16 mouse cellular contexts compared by ENCODE assay signal in genomic region chr12:77715979-77716378, GRCm38 (mm10).
A peak's percentile ranks its signal among the peaks of the same experiment; 100 is the strongest.
DNase-seq lines count a peak whose midpoint lies in the region; ATAC-seq lines count a peak whose summit lies in the region.
"Had no signal": no experiment of that assay in that cellular context is flagged by ENCODE, and none has a peak within 500 bp of the region (broad histone marks: within the 10 kb centered on the region; RNA-seq: fewer than 3 reads in every experiment).

No protein-coding gene starts in this region.

- no peaks in the 10 kb centered on the region for H3K27me3 ChIP-seq in hindbrain, embryonic 10.5 days (ENCODE audit: insufficient read depth, poor library complexity, severe bottlenecking)
- H3K27me3 ChIP-seq in midbrain, embryonic 13.5 days, result no peaks in the 10 kb centered on the region
- H3K27me3 ChIP-seq: embryonic facial prominence, embryonic 13.5 days had no signal

- peaks cover 20% of the 10 kb centered on the region for H3K4me1 ChIP-seq in hindbrain, embryonic 10.5 days (replicated peaks)
- peaks cover 18% of the 10 kb centered on the region for H3K4me1 ChIP-seq in midbrain, embryonic 13.5 days (replicated peaks)
- H3K4me1 ChIP-seq: embryonic facial prominence, embryonic 13.5 days; heart, embryonic 10.5 days had no signal

- H3K27ac ChIP-seq in hindbrain, embryonic 10.5 days, result no peak overlapping the region
- peak overlapping the region; percentile 68 for H3K27ac ChIP-seq in midbrain, embryonic 13.5 days
- H3K27ac ChIP-seq: embryonic facial prominence, embryonic 13.5 days; gastrocnemius, adult 2 months; heart, embryonic 10.5 days had no signal

- ATAC-seq in midbrain, embryonic 13.5 days, result peak; percentile 95

- H3K9me3 ChIP-seq in hindbrain, embryonic 10.5 days, result no peaks in the 10 kb centered on the region
- no peaks in the 10 kb centered on the region for H3K9me3 ChIP-seq in midbrain, embryonic 13.5 days
- H3K9me3 ChIP-seq: embryonic facial prominence, embryonic 13.5 days; heart, embryonic 10.5 days had no signal

- intact Hi-C loops in heart, postnatal 10 days (cut with DNase I), result no loop called here

- H3K4me3 ChIP-seq in hindbrain, embryonic 10.5 days, result no peak overlapping the region
- no peak overlapping the region for H3K4me3 ChIP-seq in midbrain, embryonic 13.5 days (replicated peaks)
- H3K4me3 ChIP-seq: embryonic facial prominence, embryonic 13.5 days; gastrocnemius, adult 2 months; heart, embryonic 10.5 days had no signal

- H3K36me3 ChIP-seq in hindbrain, embryonic 10.5 days, result no peaks in the 10 kb centered on the region
- no peaks in the 10 kb centered on the region for H3K36me3 ChIP-seq in midbrain, embryonic 13.5 days
- H3K36me3 ChIP-seq: embryonic facial prominence, embryonic 13.5 days; heart, embryonic 10.5 days had no signal

- H3K9ac ChIP-seq in midbrain, embryonic 13.5 days (replicated peaks), result no peak overlapping the region
- H3K9ac ChIP-seq: embryonic facial prominence, embryonic 13.5 days; lung, embryonic 14.5 days had no signal

- 6% methylated on average over 2 of the region's 2 CpGs for WGBS in hindbrain, embryonic 10.5 days
- 6% methylated on average over 2 of the region's 2 CpGs for WGBS in midbrain, embryonic 13.5 days

- H3K4me2 ChIP-seq in midbrain, embryonic 13.5 days (replicated peaks), result no peak overlapping the region
- H3K4me2 ChIP-seq: embryonic facial prominence, embryonic 13.5 days; lung, embryonic 14.5 days had no signal

- DNase-seq in ES-CJ7 (ENCODE audit: low read depth, low spot score), result peak; percentile 26
- peak; percentile 53 for DNase-seq in embryo, embryonic 11 days
- DNase-seq in hindbrain, embryonic 10.5 days (ENCODE audit: low spot score), result peak; percentile 72
- DNase-seq in thymus, postnatal 10 days (ENCODE audit: low spot score in 2 of 2), result no peak
- DNase-seq in adrenal gland, adult 2 months, result no peak
- no peak for DNase-seq in adrenal gland, postnatal 36 days
- DNase-seq in heart, postnatal 10 days, result no peak
- DNase-seq: adrenal gland, postnatal 10 days; cerebellum, adult 18-20 months; gastrocnemius, adult 2 months; kidney, postnatal 36 days; lung, embryonic 14.5 days; thymus, postnatal 25 days had no signal

Comparison
In these comparisons a context has a peak if more than half of its experiments do, and no peak if none do; other contexts are left out.
1. DNase-seq: peak in ES-CJ7 (single experiment), embryo, embryonic 11 days (single experiment) and hindbrain, embryonic 10.5 days (single experiment); none in thymus, postnatal 10 days (0 of 2), adrenal gland, adult 2 months (single experiment), adrenal gland, postnatal 36 days (0 of 2) and heart, postnatal 10 days (0 of 2).